In genomic region chr2:78841494-78842224, GRCm38 (mm10) we compare ENCODE assay signal across 30 mouse cellular contexts. TPM values are rescaled to one million over a fixed set of nuclear protein-coding genes. Genes with fewer than 3 reads are reported as not detected.
DNase-seq lines count a peak whose midpoint lies in the region; ATAC-seq and TF ChIP-seq lines count a peak whose summit lies in the region.
"Had no signal": no experiment of that assay in that cellular context is flagged by ENCODE, and none has a peak within 500 bp of the region (broad histone marks: within the 10 kb centered on the region; RNA-seq: fewer than 3 reads in every experiment).

No protein-coding gene starts in this region.

- peak; percentile 97 for ATAC-seq in megakaryocyte progenitor cell, adult 5-6 weeks (replicated peaks; ENCODE audit: poor library complexity)
- ATAC-seq in intestine, postnatal 0 days = no peak
- no peak for ATAC-seq in stomach, postnatal 0 days (ENCODE audit: low FRiP score, low TSS enrichment)
- ATAC-seq: activated CD4-positive, CD25-positive, alpha-beta regulatory T cell, adult 4 months; forebrain, embryonic 16.5 days; hindbrain, postnatal 0 days; intestine, embryonic 15.5 days; lung, postnatal 0 days had no signal

- no peak overlapping the region for H3K9ac ChIP-seq in intestine, postnatal 0 days (ENCODE audit: low read depth, low read length)
- no peak overlapping the region for H3K9ac ChIP-seq in stomach, postnatal 0 days (ENCODE audit: low read length)
- H3K9ac ChIP-seq: hindbrain, embryonic 12.5 days; intestine, embryonic 15.5 days; limb, embryonic 15.5 days; liver, embryonic 13.5 days; midbrain, embryonic 12.5 days had no signal

- TF ChIP-seq CTCF in intestine, postnatal 0 days (IDR thresholded peaks at IDR 0.05; ENCODE audit: low read depth) = no peak
- no peak for TF ChIP-seq CTCF in stomach, postnatal 0 days (IDR thresholded peaks at IDR 0.05; ENCODE audit: low read depth)

- H3K4me3 ChIP-seq in intestine, postnatal 0 days (ENCODE audit: low read depth, low read length) = no peak overlapping the region
- H3K4me3 ChIP-seq in stomach, postnatal 0 days (ENCODE audit: low read depth, low read length) = no peak overlapping the region
- H3K4me3 ChIP-seq: erythroblast, embryonic 14.5 days; hindbrain, embryonic 12.5 days; intestine, embryonic 15.5 days; limb, embryonic 10.5 days; limb, embryonic 15.5 days; liver, embryonic 13.5 days; midbrain, embryonic 12.5 days had no signal

- no peaks in the 10 kb centered on the region for H3K27me3 ChIP-seq in intestine, postnatal 0 days (replicated peaks; ENCODE audit: control insufficient read depth, insufficient read depth, low read length)
- H3K27me3 ChIP-seq in stomach, postnatal 0 days (ENCODE audit: control insufficient read depth, insufficient read depth, low read length) = no peaks in the 10 kb centered on the region
- H3K27me3 ChIP-seq: hindbrain, embryonic 12.5 days; intestine, embryonic 15.5 days; limb, embryonic 15.5 days; liver, embryonic 13.5 days; midbrain, embryonic 12.5 days had no signal

- DNase-seq in heart, adult 11 months = peak; percentile 33
- DNase-seq in heart, postnatal 4 days = no peak
- peak; percentile 25 for DNase-seq in c-Kit-positive CD71-negative TER-119-negative erythroid progenitor cells, embryonic 14.5 days (ENCODE audit: low read depth)
- no peak for DNase-seq in lung, postnatal 14 days
- no peak for DNase-seq in stomach, postnatal 0 days (ENCODE audit: low spot score)
- DNase-seq: adrenal gland, adult 2 months; adrenal gland, postnatal 36 days; cerebellum, adult 11 months; cerebellum, postnatal 10 days; heart, postnatal 14 days; kidney, adult 8-10 months; kidney, postnatal 4 days; layer of hippocampus, postnatal 36 days; liver, embryonic 13.5 days; lung, adult 18-20 months; right cerebral cortex, postnatal 25 days had no signal

- TF ChIP-seq EP300 in stomach, postnatal 0 days (optimal IDR thresholded peaks at IDR 0.05) = no peak

- 85% methylated on average over 7 of the region's 7 CpGs for WGBS in intestine, postnatal 0 days
- 73% methylated on average over 7 of the region's 7 CpGs for WGBS in stomach, postnatal 0 days

- H3K9me3 ChIP-seq in intestine, postnatal 0 days (ENCODE audit: control insufficient read depth) = no peaks in the 10 kb centered on the region
- no peaks in the 10 kb centered on the region for H3K9me3 ChIP-seq in stomach, postnatal 0 days (ENCODE audit: control insufficient read depth, low read length)
- H3K9me3 ChIP-seq: hindbrain, embryonic 12.5 days; intestine, embryonic 15.5 days; limb, embryonic 10.5 days; limb, embryonic 15.5 days; liver, embryonic 13.5 days; midbrain, embryonic 12.5 days had no signal

- no peak overlapping the region for H3K4me2 ChIP-seq in intestine, postnatal 0 days (replicated peaks; ENCODE audit: low read depth)
- no peak overlapping the region for H3K4me2 ChIP-seq in stomach, postnatal 0 days (replicated peaks; ENCODE audit: low read depth)
- H3K4me2 ChIP-seq: hindbrain, embryonic 12.5 days; intestine, embryonic 15.5 days; limb, embryonic 15.5 days; liver, embryonic 13.5 days; midbrain, embryonic 12.5 days had no signal

- no peaks in the 10 kb centered on the region for H3K36me3 ChIP-seq in intestine, postnatal 0 days (ENCODE audit: control insufficient read depth, insufficient read depth)
- no peaks in the 10 kb centered on the region for H3K36me3 ChIP-seq in stomach, postnatal 0 days (ENCODE audit: control insufficient read depth, insufficient read depth, low read length)
- H3K36me3 ChIP-seq: hindbrain, embryonic 12.5 days; intestine, embryonic 15.5 days; limb, embryonic 10.5 days; limb, embryonic 15.5 days; liver, embryonic 13.5 days; midbrain, embryonic 12.5 days had no signal

- no peak overlapping the region for H3K27ac ChIP-seq in intestine, postnatal 0 days (ENCODE audit: low read depth, low read length)
- no peak overlapping the region for H3K27ac ChIP-seq in stomach, postnatal 0 days (replicated peaks)
- H3K27ac ChIP-seq: hindbrain, embryonic 12.5 days; hindbrain, postnatal 0 days; intestine, embryonic 15.5 days; kidney, postnatal 0 days; limb, embryonic 10.5 days; limb, embryonic 15.5 days; liver, embryonic 13.5 days; macrophage; midbrain, embryonic 12.5 days had no signal

- H3K4me1 ChIP-seq in intestine, postnatal 0 days (replicated peaks; ENCODE audit: control insufficient read depth, insufficient read depth, low read length) = no peaks in the 10 kb centered on the region
- no peaks in the 10 kb centered on the region for H3K4me1 ChIP-seq in stomach, postnatal 0 days (replicated peaks; ENCODE audit: control insufficient read depth, insufficient read depth)
- H3K4me1 ChIP-seq: hindbrain, embryonic 12.5 days; intestine, embryonic 15.5 days; limb, embryonic 10.5 days; limb, embryonic 15.5 days; midbrain, embryonic 12.5 days had no signal

RNA-seq across cellular contexts. Expression of gene Ube2e3, which starts 26.3 kb away (rescaled TPM):
- 10 to 100 TPM; 91.0 to 97.6 TPM for total RNA-seq in heart, postnatal 4 days (2021)
- total RNA-seq in megakaryocyte progenitor cell, adult 5-6 weeks (2015) = 69.7 and 75.2 TPM in 2 replicates
- total RNA-seq in megakaryocyte progenitor cell, adult 5-6 weeks (2017) = 33.9 and 36.8 TPM in 2 replicates
- polyA plus RNA-seq in intestine, postnatal 0 days (2015; fragmentation: Nextera tagmentation; extraction: Ambion mirVana) = 60.4 and 63.6 TPM in 2 replicates
- polyA plus RNA-seq in stomach, postnatal 0 days (2015; fragmentation: Nextera tagmentation; extraction: Ambion mirVana) = 54.0 and 55.6 TPM in 2 replicates

Comparison
In these comparisons a context has a peak if more than half of its experiments do, and no peak if none do; other contexts are left out.
1. DNase-seq: peak in heart, adult 11 months (single experiment) and c-Kit-positive CD71-negative TER-119-negative erythroid progenitor cells, embryonic 14.5 days (single experiment); none in heart, postnatal 4 days (single experiment), lung, postnatal 14 days (single experiment) and stomach, postnatal 0 days (single experiment).